Mouse (Mus musculus): ENCODE measurements around the gene Gsdma3.

DNA sequence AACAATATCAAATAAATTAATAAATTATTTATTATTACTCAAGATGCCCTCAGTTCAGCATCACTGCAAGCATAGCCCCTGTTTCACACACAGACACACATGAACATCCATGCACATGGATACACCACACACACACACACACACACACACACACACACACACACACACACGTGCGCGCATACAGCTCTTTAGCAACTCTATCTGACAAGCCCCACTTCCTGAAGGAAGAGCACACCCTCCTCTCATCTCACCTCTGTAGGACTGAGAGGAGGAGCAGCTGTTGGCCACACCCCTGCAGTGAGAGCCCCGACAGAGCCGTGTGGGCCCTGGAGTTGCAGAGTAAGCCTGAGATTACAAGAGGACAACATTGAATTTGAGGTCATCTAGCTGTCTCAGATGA is 13.9 kb downstream of the Gsdma3 start:
- no peak for TF ChIP-seq CTCF (IDR thresholded peaks at IDR 0.05; ENCODE audit: extremely low read depth, insufficient read depth, low read length)
- no peak for TF ChIP-seq POLR2A (IDR thresholded peaks at IDR 0.05; ENCODE audit: extremely low read depth, insufficient read depth, low read length)

All from cortical plate, adult 2 months (tissue).